Mouse (Mus musculus): ENCODE measurements around the gene Ypel5. TPM values are rescaled to one million over a fixed set of nuclear protein-coding genes. Genes with fewer than 3 reads are reported as not detected.
A peak's percentile ranks its signal among the peaks of the same experiment; 100 is the strongest.

Gene Ypel5
- total RNA-seq (2021), result 74.9 and 90.0 TPM in 2 replicates
- long read RNA-seq, transcript Ypel5-201 (3 exons, 3,120 nt), result major isoform, 48 of 96 reads
- long read RNA-seq, transcript Ypel5-205 (3 exons, 704 nt), result minor isoform, 17 of 96 reads
- long read RNA-seq, transcript Ypel5-202 (3 exons, 2,419 nt), result minor isoform, 24 of 96 reads
- long read RNA-seq, partial matches to known transcripts, result 0 of 96 reads
- long read RNA-seq, other reads (novel, unspliced or antisense), result 7 of 96 reads

DNA sequence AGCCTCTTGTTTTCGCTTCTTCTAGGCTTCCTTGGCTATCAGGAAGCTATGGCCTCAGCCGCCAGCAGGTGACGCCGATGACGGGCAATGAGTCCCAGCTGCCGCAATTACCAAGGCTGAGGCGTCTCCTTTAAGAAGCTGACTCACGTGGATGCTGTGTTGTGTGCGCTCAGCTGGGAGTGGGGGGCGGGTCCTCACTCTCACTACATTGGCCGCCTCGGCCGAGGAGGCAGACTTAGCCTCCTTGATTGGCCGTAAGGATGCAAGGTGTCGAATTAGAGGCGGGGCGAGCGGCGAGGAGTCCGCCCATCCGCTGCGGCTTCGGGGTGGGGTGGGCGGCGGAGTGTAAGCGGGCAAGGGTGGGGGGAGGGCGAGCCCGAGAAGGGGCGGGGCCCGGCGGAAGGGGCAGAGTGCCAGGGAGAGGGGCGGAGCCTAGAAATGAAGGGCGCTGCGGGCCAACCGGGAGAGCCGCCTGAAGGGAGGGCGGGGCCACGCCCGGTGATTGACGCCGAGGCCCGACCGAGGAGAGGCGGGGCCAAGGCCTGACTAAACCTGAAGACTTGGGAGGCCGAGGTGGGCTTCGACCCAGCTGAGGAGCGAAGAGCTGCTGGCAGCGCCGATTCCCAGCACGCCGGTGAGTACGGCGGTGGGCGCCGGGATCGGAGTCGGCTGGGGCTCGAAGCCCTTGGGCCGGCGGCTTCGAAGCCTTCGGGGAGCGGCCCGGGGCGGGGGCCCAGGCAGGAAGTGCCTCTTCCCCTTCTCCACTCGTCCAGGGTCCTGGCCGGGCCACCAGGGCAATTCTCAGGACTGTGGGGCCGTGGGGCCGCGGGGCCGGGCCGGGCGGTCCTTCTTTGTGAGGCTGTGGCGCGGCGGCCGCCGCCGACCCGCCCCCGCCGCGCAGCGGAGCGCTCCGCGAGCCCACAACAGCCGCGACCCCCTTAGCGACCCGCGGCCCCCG lies at the start of gene Ypel5:
TSS of gene Ypel5 (plus strand) at position 296 of the 958 bp plus-strand sequence.
- DNase-seq, result peak; percentile 99

DNA sequence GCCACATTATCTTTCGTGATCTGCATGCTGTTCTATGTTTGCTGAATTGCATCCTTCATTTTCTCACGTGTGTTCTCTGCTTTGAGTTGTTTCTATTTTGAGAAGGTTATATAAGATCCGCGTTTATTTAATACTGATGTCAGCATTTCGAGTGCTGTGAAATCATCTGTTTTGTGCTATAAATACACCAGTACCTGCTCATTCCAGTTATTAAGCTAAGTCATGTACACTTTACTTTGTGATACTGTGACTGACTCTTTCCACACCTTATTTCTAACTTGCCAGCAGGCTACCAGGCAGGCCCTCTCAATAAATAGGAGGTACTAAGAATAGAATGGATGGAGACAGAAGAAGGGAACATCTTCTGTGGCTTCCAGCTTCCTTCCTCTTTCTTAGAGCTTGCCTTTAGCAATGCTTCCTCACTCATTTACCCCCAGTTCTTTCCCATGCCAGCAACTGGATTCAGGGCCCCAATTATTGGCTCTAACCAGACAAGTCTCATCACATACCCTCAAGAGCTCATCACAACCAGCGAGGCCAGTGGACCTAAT lies 48.3 kb upstream of the Ypel5 start:
- DNase-seq, result no peak

DNA sequence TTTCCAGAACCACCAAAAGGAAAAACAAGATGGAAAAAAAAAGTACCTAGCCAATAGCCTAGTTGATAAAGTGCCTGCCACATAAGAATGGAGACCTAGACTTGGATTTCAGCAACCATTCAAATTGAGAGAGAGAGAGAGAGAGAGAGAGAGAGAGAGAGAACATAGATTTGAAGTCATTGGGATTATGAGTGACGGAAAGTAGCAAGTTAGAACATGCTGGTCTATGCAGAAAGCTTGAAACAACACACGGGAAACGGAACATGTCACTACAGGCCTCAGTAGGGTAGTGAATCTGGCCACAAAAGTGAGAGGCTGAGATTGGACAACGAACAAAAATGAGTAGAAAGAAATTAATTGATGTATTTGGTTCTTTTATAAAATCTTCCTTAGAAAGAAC lies 43.0 kb upstream of the Ypel5 start:
- DNase-seq, result no peak

DNA sequence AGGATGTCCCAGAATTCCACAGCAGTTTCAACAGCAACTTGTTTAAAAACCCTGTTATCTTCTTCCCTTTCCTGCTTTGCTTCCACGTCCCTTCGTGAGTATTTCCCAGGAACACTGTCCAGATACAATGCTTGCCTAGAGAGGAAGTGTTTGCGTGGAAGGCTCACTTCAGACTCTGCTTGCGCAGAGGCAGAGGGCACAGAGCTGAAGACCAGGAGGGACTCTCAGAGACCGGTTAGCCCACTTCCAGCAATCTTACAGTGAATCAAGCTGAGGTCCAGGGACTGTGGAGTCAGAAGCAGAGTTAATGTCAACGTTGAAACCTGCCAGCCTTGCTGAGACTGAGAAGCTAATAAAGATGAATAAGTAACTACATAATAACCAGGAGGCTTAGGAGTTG lies 41.6 kb upstream of the Ypel5 start:
- DNase-seq, result no peak

DNA sequence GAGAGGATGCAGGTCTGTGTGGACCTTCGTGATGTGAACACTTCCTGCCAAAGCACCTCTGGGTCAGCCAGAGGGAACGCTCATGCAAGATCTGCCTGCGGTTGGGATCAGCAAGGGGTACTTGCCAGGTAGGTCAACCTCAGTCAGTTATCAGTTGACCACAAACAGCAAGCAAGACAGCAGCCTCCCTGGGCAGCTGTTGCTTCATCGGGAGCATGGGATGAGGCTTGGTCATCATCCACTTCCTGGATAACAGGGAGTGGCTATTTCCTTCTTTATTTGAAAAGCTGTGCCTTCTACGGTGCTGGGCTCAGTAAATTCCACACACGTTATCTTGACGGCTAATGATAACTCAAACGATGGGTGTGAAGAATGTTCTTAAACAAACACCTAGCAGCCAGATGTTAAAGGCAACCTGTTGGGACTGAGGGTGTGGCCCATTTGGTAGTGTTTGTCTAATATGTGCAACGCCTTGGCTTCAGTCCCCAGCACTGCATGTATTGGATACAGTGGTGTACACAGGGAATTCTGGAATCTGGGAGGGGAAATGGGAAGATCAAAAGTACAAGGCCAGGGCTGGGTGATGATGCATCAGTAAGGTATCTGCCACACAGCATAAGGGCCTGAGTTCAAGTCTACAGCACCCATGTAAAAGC lies 40.7 kb upstream of the Ypel5 start:
- DNase-seq, result no peak

DNA sequence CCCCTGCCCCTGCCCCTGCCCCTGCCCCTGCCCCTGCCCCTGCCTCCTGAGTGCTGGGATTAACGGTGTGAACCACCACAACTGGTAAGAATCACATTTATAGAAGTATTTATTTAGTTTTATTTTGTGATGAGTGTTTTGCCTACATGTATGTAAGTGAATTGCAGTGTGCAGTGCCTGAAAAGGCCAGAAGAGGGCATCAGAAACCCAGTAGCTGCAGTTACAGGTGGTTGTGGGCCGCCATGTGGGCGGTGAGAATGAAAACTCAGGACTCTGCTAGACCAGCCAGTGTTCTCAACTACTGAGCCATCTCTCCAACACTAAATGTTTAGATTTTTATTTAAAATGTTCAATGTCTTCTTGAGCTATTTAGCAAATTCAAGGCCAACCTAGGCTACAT lies 39.7 kb upstream of the Ypel5 start:
- no peak for DNase-seq

DNA sequence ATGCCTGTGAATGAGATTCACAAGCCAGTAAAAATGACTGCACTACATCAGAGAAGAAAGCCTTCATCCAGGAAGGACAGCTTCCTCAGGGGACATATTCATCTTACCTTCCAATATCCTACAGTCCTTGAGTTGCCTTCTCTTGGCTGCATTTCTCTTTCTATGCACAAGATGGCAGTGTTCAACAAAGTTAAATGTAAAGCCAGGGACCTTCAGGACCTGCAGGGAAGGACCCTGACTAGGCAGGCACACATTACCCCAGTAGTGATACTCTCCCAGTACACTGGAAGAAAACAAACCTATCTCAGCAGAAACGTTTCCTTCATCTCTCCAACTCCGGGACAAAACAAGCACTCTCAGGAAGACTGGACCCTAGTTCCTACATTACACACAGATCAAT lies 38.4 kb upstream of the Ypel5 start:
- DNase-seq, result no peak

DNA sequence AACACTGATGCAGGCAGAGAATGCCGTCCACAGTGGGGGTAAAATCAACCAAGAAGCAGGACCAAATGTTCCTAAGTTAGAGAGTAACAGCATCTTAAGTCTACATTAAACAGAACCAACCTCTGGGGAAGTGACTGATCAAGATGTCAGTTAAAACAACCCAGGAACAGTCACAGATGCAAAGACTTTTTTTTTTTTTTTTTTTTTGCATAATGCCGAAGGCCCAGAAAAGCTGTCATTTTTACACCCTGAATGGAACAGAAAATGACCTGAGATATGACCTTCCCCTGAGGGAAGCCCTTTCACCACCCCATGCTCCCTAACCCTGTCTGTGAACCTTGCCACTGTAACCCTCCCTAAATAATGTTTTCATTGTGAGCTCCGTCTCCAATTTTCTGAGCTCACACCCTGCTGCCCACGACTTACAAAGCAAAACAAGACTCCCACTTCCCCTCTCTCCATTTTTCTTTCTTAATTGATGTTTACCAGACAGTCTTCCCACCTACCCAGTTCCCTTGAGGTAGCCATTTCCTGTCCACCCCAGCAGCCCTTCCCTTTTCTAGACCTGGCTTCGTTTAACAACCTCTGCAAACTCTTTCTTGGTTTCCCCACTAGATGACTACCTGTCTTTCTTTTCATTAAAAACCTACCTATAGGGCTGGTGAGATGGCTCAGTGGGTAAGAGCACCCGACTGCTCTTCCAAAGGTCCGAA lies 26.2 kb upstream of the Ypel5 start:
- DNase-seq, result no peak

DNA sequence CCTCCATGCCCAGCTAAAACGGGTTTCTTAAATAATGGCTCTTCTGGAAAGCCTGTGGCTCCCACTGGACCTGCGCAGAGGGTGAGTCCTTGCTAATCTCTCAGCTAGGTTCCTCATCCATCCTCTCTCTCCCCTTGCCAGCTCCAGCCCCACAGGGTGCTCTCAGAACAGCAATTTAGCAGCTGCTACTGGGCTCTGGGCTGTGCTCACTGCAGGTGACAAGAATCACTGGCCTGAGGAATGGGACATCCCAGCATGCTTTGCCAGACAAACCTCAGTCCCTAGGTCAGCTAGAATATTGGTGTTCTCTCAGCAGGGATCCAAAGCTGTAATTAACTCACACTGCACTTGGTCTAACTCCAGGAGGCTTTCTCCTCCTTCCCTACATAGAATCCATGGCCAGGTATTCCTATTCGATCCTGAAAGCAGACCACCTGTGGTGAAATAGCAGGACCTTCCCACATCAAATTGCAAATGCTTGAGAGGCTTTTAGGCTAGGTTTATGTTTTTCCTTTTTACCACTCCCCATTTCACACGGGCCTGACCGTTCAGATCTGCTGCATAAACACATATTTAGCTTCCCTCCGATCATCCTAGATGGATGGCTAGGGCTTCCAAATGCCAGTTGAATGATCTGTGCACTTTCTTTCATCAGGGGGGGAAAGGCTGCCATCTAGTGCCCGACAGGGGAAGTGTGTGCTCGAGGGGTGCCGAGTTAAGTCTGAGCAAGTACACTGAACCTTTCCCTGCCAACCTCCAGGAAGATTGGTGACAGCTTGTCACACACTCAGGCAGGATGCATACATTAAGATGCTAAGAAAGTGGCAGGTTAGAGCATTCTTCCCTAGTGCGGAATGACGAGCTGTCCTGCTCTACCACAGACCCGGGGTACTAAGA lies 22.6 kb upstream of the Ypel5 start:
- peak; percentile 52 for DNase-seq

DNA sequence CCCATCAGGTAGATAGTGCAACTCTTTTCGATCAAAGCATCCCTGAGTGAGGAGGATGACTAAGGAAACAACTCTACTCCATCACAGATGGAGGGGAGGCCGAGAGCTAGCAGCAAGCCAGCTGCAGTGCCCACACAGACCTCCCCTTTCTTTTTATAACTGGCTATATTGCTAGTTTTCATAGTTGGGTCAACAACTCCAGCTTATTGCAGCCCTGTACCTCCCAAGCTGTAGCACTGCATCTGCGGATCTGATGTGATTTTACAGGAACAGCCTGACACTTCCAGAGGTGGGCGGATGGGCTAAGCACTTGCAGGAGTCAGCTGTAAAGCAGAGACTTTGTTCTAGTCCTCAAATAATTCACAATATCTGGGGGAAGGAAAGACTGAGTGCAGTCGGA lies 18.7 kb upstream of the Ypel5 start:
- no peak for DNase-seq

DNA sequence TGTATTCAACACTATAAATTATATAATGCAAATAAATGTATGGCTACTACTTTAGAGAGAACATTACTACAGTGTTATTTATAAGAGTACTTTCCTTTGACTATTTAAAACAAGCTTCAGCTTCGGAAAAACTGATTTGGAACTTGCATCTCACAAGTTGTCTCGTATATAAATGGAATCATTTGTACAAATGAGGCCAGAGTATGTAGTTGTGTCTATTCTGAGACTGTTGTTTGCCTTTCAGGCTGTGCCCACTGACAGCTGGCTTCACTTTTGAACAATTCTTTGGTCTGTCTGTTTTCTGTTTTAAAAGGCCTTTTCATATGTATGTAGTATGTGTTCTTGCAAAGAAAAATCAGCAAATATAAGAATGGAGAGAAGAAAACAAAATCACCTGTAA lies 16.5 kb upstream of the Ypel5 start:
- DNase-seq, result no peak

DNA sequence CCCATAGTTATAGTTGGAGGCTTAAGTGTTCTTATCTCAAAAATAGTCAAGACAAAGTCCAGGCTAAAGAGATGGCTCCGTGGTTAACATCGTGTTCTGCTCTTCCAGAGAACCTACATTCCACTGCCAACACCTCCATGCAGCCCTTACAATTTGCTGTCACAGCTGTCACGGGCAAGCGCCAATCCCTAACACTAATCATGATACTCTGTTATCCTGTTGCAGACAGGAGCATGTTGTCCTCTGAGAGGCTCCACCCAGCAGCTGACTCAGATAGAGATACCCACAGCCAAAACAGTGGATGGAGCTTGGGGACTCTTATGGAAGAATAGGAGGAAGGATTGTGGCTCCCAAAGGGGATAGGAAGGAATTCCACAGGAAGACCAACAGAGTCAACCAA lies 15.8 kb upstream of the Ypel5 start:
- no peak for DNase-seq

DNA sequence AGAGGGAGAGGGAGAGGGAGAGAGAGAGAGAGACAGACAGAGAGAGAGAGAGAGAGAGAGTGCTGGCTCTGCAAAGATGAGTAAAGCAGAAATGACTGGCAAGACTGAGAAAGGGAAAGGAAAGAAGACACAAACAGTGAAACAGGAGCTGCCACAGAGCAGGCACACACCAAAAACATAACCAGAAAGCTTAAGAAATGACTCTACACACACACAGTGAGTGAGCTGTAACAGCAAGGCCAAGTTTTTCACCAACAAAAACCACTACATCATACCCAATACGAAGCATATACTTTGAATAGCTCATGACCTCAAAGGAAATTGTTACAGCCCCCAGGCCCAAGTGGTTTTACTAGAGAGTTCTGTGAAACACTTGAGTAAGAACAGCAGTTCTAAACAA lies 14.3 kb upstream of the Ypel5 start:
- DNase-seq, result no peak

DNA sequence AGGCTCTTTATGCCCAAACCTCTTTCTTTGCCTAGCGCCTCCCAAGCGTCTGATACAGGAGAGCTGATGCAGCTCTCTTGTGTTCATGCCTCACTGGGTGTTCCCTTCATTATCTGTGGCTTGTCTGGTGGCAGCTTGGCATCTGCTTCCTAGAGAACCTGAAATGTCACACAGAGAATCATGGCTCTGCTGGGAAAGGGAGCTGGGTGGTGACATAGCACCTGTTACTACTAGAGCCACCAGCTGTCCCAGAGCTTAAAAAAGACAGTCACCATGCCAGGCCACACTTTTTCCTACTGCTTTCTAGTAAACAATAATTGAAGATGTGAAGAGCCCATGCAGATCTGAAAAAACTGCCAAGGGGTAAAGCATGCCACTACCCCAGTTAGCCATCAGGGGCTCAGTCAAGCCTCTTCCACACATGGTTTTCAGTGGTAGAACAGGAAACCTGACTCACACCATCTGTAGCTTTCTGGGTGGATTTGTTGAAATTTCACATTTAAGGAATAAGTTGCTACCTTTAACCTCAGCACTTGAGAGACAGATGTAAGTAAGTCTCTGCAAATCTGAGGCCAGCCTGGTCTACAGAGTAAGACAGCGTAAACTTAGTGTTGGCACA lies 9.2 kb upstream of the Ypel5 start:
- DNase-seq, result no peak

DNA sequence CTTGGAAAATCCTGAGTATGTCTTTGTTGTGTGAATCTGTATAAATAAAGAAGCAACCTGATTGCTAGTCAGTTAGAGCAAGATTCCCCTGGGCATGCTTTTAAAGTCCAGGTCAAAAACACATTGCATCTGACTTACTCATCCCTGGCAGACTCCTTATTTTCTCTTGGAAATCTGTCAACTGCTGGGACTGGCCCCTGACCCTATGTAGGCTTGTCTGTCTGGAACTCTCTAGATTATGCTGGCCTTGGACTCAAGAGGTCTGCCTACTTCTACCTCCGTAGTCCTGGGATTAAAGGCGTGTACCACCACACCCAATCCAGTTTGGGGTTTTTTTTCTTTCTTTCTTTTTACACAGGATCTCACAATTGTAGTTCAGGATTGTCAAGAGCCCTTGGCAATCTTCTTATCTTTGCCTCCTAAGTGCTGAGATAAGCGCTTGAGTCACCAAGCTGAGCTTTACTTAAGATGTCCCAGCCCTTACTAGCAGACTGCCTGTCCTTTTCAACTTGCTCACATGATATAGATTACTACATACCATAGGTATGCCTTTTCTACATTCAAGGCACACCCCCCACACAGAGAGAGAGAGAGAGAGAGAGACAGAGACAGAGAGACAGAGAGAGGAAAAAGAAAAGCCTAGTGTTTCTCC lies 8.1 kb upstream of the Ypel5 start:
- DNase-seq, result no peak

DNA sequence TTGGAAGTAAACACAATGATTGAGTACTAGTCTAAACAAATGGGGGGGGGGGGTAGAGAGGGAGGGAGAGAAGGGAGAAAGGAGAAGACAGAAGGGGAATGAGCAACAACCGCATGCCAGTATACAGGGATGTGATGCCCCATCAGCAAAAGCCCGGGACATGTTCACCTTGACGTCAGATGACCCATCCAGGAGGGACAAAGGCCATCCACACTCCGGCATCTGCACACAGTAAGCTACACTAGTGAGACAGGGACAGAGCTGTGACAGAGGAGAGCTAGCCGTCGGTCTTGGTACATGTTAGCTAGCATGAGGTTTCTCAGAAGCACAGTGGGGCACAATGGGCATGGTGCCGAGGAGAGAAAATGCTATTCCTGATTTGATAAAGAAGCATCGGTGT lies 7.6 kb upstream of the Ypel5 start:
- DNase-seq, result no peak

DNA sequence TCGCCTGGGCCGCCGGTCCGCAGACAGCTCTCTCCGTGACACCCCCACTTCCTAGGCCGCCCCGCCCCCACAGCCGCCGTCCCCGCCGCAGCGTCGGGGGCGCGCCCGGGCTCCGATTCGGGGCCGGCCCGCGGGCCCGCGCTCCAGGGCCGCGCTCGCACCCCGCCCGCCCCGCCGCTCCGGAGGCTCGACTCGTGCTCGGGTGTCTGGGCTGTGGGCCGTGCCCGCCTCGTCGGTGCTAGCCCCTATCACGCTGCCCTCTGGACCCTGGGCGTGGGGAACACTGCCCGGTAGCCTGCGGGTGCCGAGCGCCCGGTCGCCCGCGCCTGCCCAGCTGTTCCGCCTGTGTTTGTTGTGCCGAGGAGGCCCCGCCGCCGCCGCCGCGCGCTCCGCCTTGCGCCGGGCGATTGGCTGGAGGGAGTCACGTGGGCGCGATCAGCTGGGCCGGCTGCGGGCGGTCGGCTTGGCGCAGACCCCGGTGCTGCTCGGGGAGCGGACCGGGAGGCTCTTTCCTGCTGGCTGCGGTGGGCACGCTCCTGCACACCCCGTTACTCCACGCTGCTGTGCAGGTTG lies 973 bp downstream of the Ypel5 start:
- peak; percentile 94 for DNase-seq

DNA sequence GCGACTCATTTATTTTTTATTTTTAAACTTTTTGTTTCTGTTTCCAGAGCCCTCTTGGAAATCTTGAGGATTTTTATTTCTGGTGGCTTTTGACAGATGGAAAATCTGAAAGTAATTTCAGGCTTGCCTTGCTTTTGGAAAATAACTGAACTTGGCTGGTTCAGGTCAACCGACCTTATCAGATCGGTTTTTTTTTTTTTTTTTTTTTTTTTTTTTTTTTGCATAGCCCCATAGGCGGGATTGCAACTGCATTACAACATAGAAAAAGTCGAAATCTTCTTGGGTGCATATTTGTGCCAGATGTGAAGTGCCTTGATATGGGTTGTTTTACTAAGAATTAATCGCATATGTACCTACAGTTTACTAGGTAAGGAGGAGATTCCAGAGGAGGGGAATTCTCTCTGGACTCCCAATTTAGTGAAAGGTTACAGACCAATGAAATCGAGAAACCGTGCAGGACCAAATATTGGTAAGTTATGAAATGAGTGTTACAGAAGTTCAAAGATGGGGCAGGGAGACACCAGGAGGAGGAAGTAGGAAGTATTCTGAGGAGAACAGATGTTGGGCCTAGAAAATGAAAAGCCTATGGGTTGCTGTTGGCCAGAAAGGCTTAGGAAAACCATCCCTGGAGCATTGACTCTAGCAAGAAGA lies 1.7 kb downstream of the Ypel5 start:
- DNase-seq, result no peak

DNA sequence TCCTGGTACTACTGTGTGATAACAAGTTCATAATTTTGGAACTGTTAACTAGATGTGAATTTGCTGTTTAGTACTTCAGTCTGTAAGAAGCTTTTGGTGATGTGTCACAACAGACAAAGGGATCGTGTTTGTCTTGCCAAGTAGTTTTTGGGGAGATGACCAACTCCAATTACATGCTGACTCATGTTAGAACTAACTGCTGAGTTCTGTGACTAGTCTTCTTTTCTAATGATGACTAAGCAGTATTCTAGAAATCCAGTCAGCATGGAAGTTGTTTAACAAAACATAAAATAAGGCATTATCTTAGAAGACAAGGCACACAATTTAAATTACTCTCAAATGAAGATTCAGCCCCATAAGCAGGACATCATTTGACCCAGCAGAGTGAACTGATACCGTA lies 2.7 kb downstream of the Ypel5 start:
- no peak for DNase-seq
